Mouse (Mus musculus) CD4-positive helper T cell, adult 2 months (primary cell): ENCODE data around the gene Tbcb.
A peak's percentile ranks its signal among the peaks of the same experiment; 100 is the strongest.
"Not testable (repeated sequence)": the region's sequence is repeated elsewhere in the genome, so short reads cannot be mapped to it uniquely, and the experiment has no call there.

Source experiments
- DNase-seq: peaks from one replicate; pipeline ENCODE4 v3.0.0-alpha.2; 2012; ENCODE audit warnings: low read depth, missing footprints, low spot score

The Tbcb gene

GRCm38 (mm10) chr7:30231669-30232454 is at the start of gene Tbcb, which contains the start of gene Polr2i:
Tbcb (minus strand) TSS chr7:30232272.
Polr2i (plus strand) TSS chr7:30231948.
- peak; percentile 97 for DNase-seq

DNA sequence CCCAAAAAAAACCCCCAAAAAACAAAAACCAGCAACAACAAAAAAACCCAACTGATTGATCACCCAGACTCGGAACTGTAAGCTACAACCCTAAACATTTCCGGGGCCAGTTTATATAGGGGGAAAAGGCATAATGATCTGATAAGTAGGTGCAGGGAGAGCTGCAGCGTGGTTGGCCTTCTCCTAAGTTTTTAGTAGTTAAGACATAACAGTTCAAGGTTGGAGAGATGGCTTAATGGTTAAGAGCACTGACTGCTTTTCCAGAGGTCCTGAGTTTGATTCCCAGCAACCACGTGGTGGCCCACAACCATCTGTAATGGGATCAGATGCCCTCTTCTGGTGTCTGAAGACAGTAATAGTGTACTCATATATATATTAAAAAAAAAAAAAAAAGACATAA is 49.5 kb upstream of the Tbcb start:
- DNase-seq = no peak

GRCm38 (mm10) chr7:30280670-30281138 is 48.6 kb upstream of the Tbcb start:
- DNase-seq = peak; percentile 91

GRCm38 (mm10) chr7:30279951-30280669 is 48.0 kb upstream of the Tbcb start, which contains the start of the genes Thap8 and Wdr62:
Thap8 (plus strand) TSS chr7:30280094.
Wdr62 (minus strand) TSS chr7:30280419.
- DNase-seq = peak; percentile 95

- DNase-seq = no peak
These were observed 47.5 kb upstream of the Tbcb start for GRCm38 (mm10) chr7:30279536-30279935.

DNA sequence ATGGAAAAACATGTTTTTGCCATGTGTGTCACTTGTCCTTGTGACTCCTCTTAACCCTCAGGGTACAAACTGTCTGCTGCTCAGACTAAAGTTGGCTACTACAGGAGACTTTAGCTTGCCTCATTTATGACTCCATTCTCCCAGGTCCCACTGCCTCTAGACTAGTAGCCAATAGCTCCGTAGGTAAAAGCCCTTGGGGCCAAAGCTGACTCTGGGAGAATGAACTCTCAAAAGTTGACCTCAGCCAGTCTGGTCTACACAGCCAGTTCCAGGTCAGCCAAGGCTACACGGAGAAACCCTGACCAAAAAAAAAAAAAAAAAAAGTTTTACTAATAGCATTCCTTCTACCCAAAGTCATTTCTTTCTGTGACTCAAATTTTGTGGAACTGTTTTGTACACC is 46.8 kb upstream of the Tbcb start:
- DNase-seq = no peak

DNA sequence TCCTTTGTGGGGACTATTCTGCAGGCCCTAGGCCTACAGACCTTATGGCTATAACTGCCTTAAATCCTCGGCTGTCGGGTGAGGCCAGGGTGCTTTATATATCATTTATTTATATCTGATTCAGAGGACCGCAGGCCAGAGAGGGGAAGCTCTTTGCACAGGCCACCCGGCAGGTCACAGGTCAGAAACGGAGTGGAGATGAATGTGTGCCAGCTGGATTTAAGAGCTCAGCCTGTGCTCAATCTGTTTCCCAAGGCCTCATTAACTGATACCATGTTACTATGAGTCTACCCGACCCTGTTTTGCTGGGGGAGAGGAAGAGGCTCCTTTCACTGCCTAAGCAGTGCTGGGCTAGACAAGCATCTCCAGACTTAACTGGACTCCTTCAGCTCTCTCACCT is 42.3 kb upstream of the Tbcb start:
- DNase-seq = no peak

GRCm38 (mm10) chr7:30269641-30270040 is 37.6 kb upstream of the Tbcb start:
- DNase-seq = no peak

DNA sequence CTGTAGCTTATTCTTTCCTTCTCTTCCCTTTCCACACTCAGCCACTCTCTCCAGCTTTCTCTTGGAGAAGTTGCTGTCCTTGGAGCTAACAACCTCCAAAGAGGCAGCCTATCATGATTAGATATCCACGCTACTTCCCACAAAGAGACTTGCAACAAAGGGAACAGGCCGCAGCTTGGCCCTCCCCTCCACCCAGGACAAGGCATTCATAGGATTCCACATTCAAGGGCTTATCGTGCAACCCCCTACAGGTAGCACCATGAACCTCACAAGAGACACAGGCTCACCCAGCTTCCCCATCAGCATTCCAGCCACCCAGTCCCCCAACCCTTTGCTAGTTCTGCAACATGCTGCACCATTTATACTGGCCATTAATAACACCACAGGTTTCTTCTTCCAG is 34.7 kb upstream of the Tbcb start:
- no peak for DNase-seq

GRCm38 (mm10) chr7:30265935-30266334 is 33.9 kb upstream of the Tbcb start:
- DNase-seq = no peak

DNA sequence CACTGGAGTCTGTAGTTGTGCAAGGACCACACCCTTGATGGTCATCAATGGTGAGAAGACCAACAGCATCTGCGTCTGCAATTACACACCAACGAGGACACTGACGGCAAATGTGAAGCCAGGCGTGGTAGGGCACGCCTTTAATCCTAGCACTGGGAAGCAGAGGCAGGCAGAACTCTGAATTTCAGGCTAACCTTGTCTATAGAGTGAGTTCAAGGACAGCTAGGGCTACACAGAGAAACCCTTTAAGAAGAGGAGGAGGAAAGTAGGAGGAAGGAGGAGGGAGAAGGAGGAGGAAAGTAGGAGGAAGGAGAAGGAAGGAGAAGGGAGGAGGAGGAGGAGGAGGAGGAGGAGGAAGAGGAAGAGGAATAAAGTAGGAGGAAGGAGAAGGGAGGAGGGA is 33.5 kb upstream of the Tbcb start:
- DNase-seq = no peak

- no peak for DNase-seq
These were observed 33.0 kb upstream of the Tbcb start for GRCm38 (mm10) chr7:30265041-30265440.

- DNase-seq = no peak
These were observed 20.2 kb upstream of the Tbcb start for GRCm38 (mm10) chr7:30251956-30252954.

DNA sequence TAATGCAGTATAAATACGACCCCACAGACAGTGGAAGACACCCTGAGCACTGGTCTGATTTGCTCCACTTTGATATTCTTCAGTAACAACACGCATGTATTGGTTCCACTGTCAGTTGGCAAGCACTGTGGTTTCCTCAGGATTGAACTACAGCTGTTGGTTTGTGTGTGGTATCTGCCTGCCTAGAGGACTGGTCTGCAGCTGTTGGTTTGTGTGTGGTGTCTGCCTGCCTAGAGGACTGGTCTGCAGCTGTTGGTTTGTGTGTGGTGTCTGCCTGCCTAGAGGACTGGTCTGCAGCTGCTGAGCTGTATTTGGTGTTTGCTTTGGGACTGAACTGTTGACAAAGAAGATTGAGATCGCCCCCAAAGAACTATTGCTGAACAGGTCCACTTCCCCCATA is 5.3 kb upstream of the Tbcb start:
- DNase-seq = not testable (repeated sequence)

- no peak for DNase-seq
These were observed 3.6 kb upstream of the Tbcb start, which contains the start of gene Ovol3 for GRCm38 (mm10) chr7:30235625-30236024. Ovol3 (minus strand) TSS chr7:30235725.

GRCm38 (mm10) chr7:30235091-30235490 is 3.0 kb upstream of the Tbcb start:
- DNase-seq = no peak

DNA sequence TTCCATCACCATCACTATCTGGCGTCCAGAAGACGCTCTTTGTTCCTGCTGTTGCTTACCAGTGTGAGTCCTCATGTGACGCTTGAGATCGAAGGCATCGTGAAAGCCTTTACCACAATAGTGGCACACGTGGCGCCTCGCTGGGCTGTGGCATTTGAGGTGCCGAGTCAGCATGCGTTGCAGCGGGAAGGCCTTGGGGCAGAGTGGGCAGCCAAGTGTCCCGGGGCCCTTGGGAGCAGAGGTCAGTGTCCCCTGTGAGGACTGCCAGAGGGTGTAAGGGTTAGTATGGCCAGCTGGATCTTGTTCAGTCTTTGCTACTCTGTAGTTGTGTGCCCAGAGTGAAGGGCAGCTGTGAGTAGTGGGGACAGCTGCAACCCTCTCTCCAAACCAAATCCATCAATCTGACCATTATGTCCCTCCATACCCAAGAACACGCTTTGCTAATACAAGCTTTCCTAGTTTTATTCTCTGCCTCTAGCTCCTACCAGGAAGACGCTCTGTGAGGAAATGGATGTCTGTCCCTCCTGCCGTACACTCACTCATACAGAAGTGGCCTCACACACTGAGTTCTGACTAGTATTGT is 2.3 kb upstream of the Tbcb start:
- no peak for DNase-seq

GRCm38 (mm10) chr7:30233387-30233786 is 1.3 kb upstream of the Tbcb start:
- no peak for DNase-seq

DNA sequence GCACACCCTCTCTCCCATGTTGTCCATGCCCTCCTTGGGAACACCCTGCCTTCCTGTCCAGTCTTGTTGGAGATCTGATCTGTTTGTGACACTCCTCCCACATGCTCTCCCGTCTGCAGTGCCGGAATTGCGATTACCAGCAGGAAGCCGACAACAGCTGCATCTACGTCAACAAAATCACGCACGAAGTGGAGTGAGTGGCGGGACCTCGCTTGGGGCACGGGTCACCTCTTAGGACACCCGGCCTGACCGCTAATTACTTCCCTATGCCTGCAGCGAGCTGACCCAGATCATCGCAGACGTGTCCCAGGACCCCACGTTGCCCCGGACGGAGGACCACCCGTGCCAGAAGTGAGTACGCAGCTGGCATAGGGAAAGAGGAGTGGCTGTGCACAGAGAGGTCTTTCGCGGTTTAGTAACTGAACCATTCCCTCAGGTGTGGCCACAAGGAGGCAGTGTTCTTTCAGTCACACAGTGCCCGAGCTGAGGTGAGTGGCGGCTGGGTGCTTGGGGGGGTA is 618 bp upstream of the Tbcb start:
- peak; percentile 68 for DNase-seq

DNA sequence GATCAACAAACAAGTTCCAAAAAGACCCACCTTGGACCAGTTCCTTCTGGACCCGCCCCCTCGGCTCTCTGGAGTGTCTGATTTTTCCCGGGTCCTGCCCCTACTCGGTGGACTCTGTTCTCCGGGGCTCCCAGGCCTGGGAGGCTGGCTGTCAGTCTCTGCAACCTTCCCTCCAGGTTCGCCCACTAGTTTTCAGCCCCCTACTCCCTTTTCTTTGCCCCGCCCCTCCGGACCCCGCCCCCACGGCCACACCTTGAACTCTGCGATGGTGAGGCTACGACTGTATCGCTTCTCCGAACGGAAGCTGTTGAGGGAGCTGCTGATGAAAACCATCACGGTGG is 774 bp downstream of the Tbcb start:
- no peak for DNase-seq

GRCm38 (mm10) chr7:30224206-30224605 is 7.9 kb downstream of the Tbcb start:
- DNase-seq = no peak
